ENCODE assay signal across 30 mouse cellular contexts in the genomic region with DNA sequence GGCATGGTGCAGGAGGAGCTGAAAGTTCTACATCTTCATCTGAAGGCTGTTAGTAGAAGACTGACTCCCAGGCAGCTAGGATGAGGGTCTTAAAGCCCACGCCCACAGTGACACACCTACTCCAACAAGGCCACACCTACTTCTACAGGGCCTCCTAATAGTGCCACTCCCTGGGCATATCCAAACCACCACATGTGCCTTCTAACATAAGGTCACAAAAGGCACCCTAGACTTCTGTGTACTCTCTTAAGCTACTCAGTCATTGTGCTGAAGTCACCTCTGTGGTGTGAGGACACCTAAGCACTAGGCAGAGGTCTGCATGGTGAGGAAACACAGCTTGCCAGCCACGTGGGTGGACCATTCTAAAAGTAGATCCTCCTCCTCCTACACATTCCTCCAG. TPM values are rescaled to one million over a fixed set of nuclear protein-coding genes. Genes with fewer than 3 reads are reported as not detected.
DNase-seq lines count a peak whose midpoint lies in the region; ATAC-seq and TF ChIP-seq lines count a peak whose summit lies in the region.
"Had no signal": no experiment of that assay in that cellular context is flagged by ENCODE, and none has a peak within 500 bp of the region (broad histone marks: within the 10 kb centered on the region; RNA-seq: fewer than 3 reads in every experiment).

No protein-coding gene starts in this region.

- peak overlapping the region; percentile 11; the same call in 1 of the 2 replicates for H3K4me2 ChIP-seq in liver, embryonic 14.5 days (ENCODE audit: low read depth)
- H3K4me2 ChIP-seq: embryonic facial prominence, embryonic 12.5 days; forebrain, embryonic 15.5 days; heart, embryonic 12.5 days; hindbrain, embryonic 14.5 days; limb, embryonic 13.5 days; midbrain, embryonic 12.5 days; neural tube, embryonic 13.5 days had no signal

- H3K27me3 ChIP-seq in liver, embryonic 14.5 days (ENCODE audit: control insufficient read depth, insufficient read depth, low read length) = no peaks in the 10 kb centered on the region
- H3K27me3 ChIP-seq: embryonic facial prominence, embryonic 12.5 days; forebrain, embryonic 15.5 days; heart, embryonic 12.5 days; limb, embryonic 13.5 days; midbrain, embryonic 12.5 days; neural tube, embryonic 13.5 days had no signal

- ATAC-seq in liver, embryonic 14.5 days (ENCODE audit: insufficient read depth) = peak; percentile 86
- peak; percentile 89 for ATAC-seq in megakaryocyte-erythroid progenitor cell, adult 5-6 weeks (replicated peaks; ENCODE audit: low FRiP score, low TSS enrichment, poor library complexity, severe bottlenecking)
- ATAC-seq: forebrain, embryonic 15.5 days; intestine, postnatal 0 days had no signal

- H3K4me3 ChIP-seq in liver, embryonic 14.5 days (ENCODE audit: insufficient read depth in 1 of 2, low read depth in 2 of 2, low read length in 2 of 2) = no peak overlapping the region
- H3K4me3 ChIP-seq: embryonic facial prominence, embryonic 12.5 days; forebrain, embryonic 15.5 days; heart, adult 2 months; heart, embryonic 12.5 days; left cerebral cortex, adult 2 months; limb, embryonic 13.5 days; midbrain, embryonic 12.5 days; neural tube, embryonic 13.5 days had no signal

- H3K36me3 ChIP-seq in liver, embryonic 14.5 days (replicated peaks; ENCODE audit: control insufficient read depth, insufficient read depth, low read depth) = no peaks in the 10 kb centered on the region
- H3K36me3 ChIP-seq: embryonic facial prominence, embryonic 12.5 days; forebrain, embryonic 15.5 days; G1E; heart, embryonic 12.5 days; limb, embryonic 13.5 days; midbrain, embryonic 12.5 days; neural tube, embryonic 13.5 days had no signal

- H3K4me1 ChIP-seq in liver, embryonic 14.5 days (replicated peaks; ENCODE audit: control insufficient read depth in 2 of 2, insufficient read depth in 2 of 2, low read length in 1 of 2) = peaks cover 7 to 14% of the 10 kb centered on the region in 2 experiments
- H3K4me1 ChIP-seq: embryonic facial prominence, embryonic 12.5 days; forebrain, embryonic 15.5 days; limb, embryonic 13.5 days; midbrain, embryonic 12.5 days; neural tube, embryonic 13.5 days had no signal

- peak overlapping the region; percentile 19; the same call in 1 of the 2 replicates for H3K27ac ChIP-seq in liver, embryonic 14.5 days
- H3K27ac ChIP-seq: embryonic facial prominence, embryonic 12.5 days; forebrain, embryonic 15.5 days; heart, adult 2 months; hindbrain, embryonic 14.5 days; left cerebral cortex, adult 2 months; limb, embryonic 13.5 days; midbrain, embryonic 12.5 days; neural tube, embryonic 13.5 days had no signal

- no peaks in the 10 kb centered on the region for H3K9me3 ChIP-seq in liver, embryonic 14.5 days (ENCODE audit: control insufficient read depth, low read length)
- H3K9me3 ChIP-seq: embryonic facial prominence, embryonic 12.5 days; forebrain, embryonic 15.5 days; G1E; heart, embryonic 12.5 days; limb, embryonic 13.5 days; midbrain, embryonic 12.5 days; neural tube, embryonic 13.5 days had no signal

- no peak for TF ChIP-seq CTCF in liver, embryonic 14.5 days (IDR thresholded peaks at IDR 0.05; ENCODE audit: low read depth)

- DNase-seq in frontal cortex, adult 2 months (ENCODE audit: extremely low spot score in 1 of 2, low spot score in 1 of 2) = peak; percentile 11 to 29
- DNase-seq in frontal cortex, postnatal 14 days (ENCODE audit: low spot score in 2 of 2) = no peak
- DNase-seq in c-Kit-positive CD71-positive TER-119-positive erythroid progenitor cells, embryonic 14.5 days (ENCODE audit: low spot score) = peak; percentile 44
- peak in 1 of 3 experiments; percentile 38 for DNase-seq in liver, embryonic 14.5 days (ENCODE audit: low read depth in 3 of 3, low spot score in 3 of 3)
- DNase-seq in gastrocnemius, postnatal 10 days = no peak
- no peak for DNase-seq in layer of hippocampus, postnatal 25 days (ENCODE audit: extremely low spot score in 1 of 2, low spot score in 1 of 2)
- DNase-seq in layer of hippocampus, adult 9-11 months = no peak
- DNase-seq: adrenal gland, adult 8-10 months; cerebellum, adult 11-12 months; cerebellum, adult 9-11 months; embryo, embryonic 11 days; gastrocnemius, postnatal 36 days; heart, adult 2 months; kidney, adult 9 months; kidney, postnatal 10 days; lung, adult 2 months; lung, postnatal 10 days; thymus, adult 2 months; thymus, postnatal 4 days had no signal

- TF ChIP-seq EP300 in liver, embryonic 14.5 days (IDR thresholded peaks at IDR 0.05; ENCODE audit: low read depth) = no peak

- no peak overlapping the region; the same call in 1 of the 2 replicates for H3K9ac ChIP-seq in liver, embryonic 14.5 days (replicated peaks)
- H3K9ac ChIP-seq: embryonic facial prominence, embryonic 12.5 days; forebrain, embryonic 15.5 days; heart, embryonic 12.5 days; hindbrain, embryonic 14.5 days; limb, embryonic 13.5 days; midbrain, embryonic 12.5 days; neural tube, embryonic 13.5 days had no signal

- WGBS in liver, embryonic 14.5 days (ENCODE audit: insufficient replicate concordance) = 35% methylated on average over 2 of the region's 2 CpGs

RNA-seq across cellular contexts. Expression of a gene that starts 14.6 kb away (rescaled TPM):
- polyA plus RNA-seq in frontal cortex, adult 2 months (2012; rRNA removed) = 32.1 and 33.8 TPM in 2 replicates
- polyA plus RNA-seq in liver, embryonic 14.5 days (2012; rRNA removed) = 32.6 and 37.9 TPM in 2 replicates
- polyA plus RNA-seq in liver, embryonic 14.5 days (2014; fragmentation: Nextera tagmentation; extraction: Ambion mirVana) = 21.0 and 21.6 TPM in 2 replicates
- total RNA-seq in megakaryocyte-erythroid progenitor cell, adult 5-6 weeks (2014; fragmentation: Nextera tagmentation) = 104 and 186 TPM in 2 replicates
- total RNA-seq in megakaryocyte-erythroid progenitor cell, adult 5-6 weeks (2017) = 124 and 130 TPM in 2 replicates
- 10 to 100 TPM; 34.1 to 43.8 TPM for total RNA-seq in gastrocnemius, postnatal 10 days (2021)
- total RNA-seq in layer of hippocampus, postnatal 25 days (2021) = 10 to 100 TPM; 40.9 to 47.2 TPM

Comparison
In these comparisons a context has a peak if more than half of its experiments do, and no peak if none do; other contexts are left out.
1. DNase-seq: peak in frontal cortex, adult 2 months (2 of 2) and c-Kit-positive CD71-positive TER-119-positive erythroid progenitor cells, embryonic 14.5 days (single experiment); none in frontal cortex, postnatal 14 days (0 of 2), gastrocnemius, postnatal 10 days (single experiment), layer of hippocampus, postnatal 25 days (0 of 2) and layer of hippocampus, adult 9-11 months (single experiment).